Mouse (Mus musculus) heart, embryonic 10.5 days (tissue): ENCODE measurements around the gene Asic5. TPM values are rescaled to one million over a fixed set of nuclear protein-coding genes. Genes with fewer than 3 reads are reported as not detected.

Experiments used
- DNase-seq: peaks from one replicate; pipeline ENCODE4 v3.0.0-alpha.2; 2017; ENCODE audit warnings: low spot score
- H3K27ac ChIP-seq: fragments of 300-500 bp; sonication (generic); 2 replicates; pipeline ENCODE4 v1.5.1; 2016; ENCODE audit warnings: mild to moderate bottlenecking
- H3K27me3 ChIP-seq: fragments of 300-500 bp; sonication (generic); 2 replicates; pipeline ENCODE4 v1.6.1; 2016; ENCODE audit warnings: mild to moderate bottlenecking; ENCODE audit not compliant: poor library complexity, insufficient read depth, severe bottlenecking
- H3K36me3 ChIP-seq: fragments of 300-500 bp; sonication (generic); 2 replicates; pipeline ENCODE4 v1.6.1; 2016; ENCODE audit warnings: mild to moderate bottlenecking, moderate library complexity
- H3K4me1 ChIP-seq: fragments of 300-500 bp; sonication (generic); 2 replicates; pipeline ENCODE4 v1.6.1; 2016; ENCODE audit warnings: mild to moderate bottlenecking
- H3K4me3 ChIP-seq: fragments of 300-500 bp; sonication (generic); 2 replicates; pipeline ENCODE4 v1.5.1; 2016; ENCODE audit warnings: mild to moderate bottlenecking, moderate library complexity
- H3K9me3 ChIP-seq: fragments of 300-500 bp; sonication (generic); 2 replicates; pipeline ENCODE4 v1.6.1; 2016; ENCODE audit warnings: mild to moderate bottlenecking, moderate library complexity
- whole genome bisulfite sequencing: fragments of 180-500 bp; shearing (Covaris S2); methylation state at CpG from one replicate; pipeline ENCODE4 v1.1.7; 2016; 5-methylcytosine and 5-hydroxymethylcytosine counted together
- polyA plus RNA-seq: library from polyadenylated mRNA; unstranded; fragments of >200 nt; fragmentation: Nextera tagmentation; extraction: Ambion mirVana; gene quantifications from 2 replicates; pipeline ENCODE4 v1.2.1, GENCODE M21; 2016

Gene Asic5
- polyA plus RNA-seq, 1 experiment from 2014 or later = not detected

DNA sequence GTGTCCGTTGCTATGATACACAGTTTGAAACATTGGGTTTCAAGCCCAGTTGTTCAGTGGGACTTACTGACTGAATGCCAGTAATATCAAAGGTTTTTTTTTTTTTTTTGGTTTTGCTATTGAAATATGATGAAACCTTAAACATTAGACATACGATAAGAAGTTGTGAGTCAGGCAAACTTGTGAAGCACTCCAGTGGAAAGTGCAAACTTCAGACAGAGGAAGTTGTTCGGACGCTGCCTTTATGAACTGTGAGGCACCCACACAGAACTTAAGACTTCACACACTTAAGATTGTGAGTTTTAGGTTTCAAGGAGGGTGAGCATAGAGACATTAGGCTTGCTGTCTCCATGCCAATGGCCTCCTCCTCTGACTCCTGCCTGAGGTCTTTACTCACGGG, 514 bp upstream of the Asic5 start:
- no peaks in the 10 kb centered on the region for H3K36me3 ChIP-seq
- H3K9me3 ChIP-seq = no peaks in the 10 kb centered on the region
- H3K27me3 ChIP-seq = no peaks in the 10 kb centered on the region
- no peak for DNase-seq
- peaks cover 16% of the 10 kb centered on the region; the same call in 1 of the 2 replicates for H3K4me1 ChIP-seq
- WGBS = 88% methylated on average over 5 of the region's 5 CpGs
- H3K27ac ChIP-seq = no peak overlapping the region
- H3K4me3 ChIP-seq = no peak overlapping the region

DNA sequence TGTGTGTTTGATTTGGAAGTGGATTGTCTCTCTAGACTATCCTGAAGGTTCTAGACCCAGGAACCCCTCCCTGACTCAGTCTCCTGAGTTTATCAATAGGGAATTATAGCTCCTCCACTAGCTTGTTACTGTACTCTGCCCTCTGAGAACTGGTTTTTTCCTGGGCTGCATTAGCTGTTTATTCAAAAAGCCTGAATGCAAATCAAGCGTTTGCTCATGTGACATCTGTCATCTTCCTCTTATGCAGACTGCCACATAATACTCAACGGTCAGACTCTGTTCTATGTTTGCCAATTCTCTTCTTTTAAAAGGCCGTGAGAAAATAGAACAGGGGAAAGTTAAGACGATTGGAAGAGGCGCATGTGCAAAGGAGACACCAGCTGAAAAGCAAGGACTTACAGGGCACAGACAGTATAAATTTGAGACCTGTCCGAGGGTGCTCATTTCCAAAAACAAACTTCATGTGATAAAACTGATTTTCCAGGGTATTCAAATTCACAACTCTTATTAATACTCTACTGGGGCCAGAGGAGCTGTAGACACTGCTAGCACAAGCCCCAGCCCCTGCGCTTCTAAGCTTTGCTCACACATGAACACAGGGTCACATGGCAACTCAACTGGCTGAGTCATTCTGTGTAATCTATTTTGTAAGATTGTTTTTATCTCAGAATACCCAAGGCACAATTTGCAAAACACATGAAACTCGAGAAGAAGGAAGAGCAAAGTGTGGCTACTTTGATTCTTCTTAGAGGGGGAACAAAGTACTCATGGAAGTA, 1.2 kb downstream of the Asic5 start:
- Histone ChIP-seq H3K27me3 (no peaks in the 10 kb centered on the region), H3K4me3 (no peak overlapping the region), H3K27ac (no peak overlapping the region), H3K4me1 (peaks cover 9% of the 10 kb centered on the region; the same call in 1 of the 2 replicates), H3K36me3 (no peaks in the 10 kb centered on the region), H3K9me3 (no peaks in the 10 kb centered on the region)
- 83% methylated on average over 8 of the region's 8 CpGs for WGBS
- DNase-seq = no peak

DNA sequence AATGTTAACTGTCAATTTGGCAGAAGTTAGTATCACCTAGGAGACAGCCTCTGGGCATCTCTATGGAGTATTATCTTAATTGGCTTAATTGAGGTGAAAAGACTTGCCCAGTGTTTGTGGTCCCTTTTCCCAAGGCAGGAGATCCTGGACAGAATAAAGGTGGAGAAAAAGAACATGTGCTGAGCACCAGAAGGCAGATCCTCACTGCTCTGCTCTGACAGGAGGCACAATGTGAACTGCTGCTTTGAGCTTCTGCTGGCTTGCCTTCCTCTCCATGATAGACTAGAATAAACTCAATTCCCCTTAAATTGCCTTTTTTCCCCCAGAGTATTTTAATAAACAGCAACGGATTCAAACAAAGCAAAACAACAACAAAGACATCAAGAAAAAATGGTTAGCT, 3.0 kb downstream of the Asic5 start:
- H3K4me3 ChIP-seq = no peak overlapping the region
- WGBS = 55% methylated on average over 1 of the region's 1 CpGs
- no peak overlapping the region for H3K27ac ChIP-seq
- H3K36me3 ChIP-seq = no peaks in the 10 kb centered on the region
- no peaks in the 10 kb centered on the region for H3K9me3 ChIP-seq
- no peak for DNase-seq
- peaks cover 18% of the 10 kb centered on the region for H3K4me1 ChIP-seq
- H3K27me3 ChIP-seq = no peaks in the 10 kb centered on the region

DNA sequence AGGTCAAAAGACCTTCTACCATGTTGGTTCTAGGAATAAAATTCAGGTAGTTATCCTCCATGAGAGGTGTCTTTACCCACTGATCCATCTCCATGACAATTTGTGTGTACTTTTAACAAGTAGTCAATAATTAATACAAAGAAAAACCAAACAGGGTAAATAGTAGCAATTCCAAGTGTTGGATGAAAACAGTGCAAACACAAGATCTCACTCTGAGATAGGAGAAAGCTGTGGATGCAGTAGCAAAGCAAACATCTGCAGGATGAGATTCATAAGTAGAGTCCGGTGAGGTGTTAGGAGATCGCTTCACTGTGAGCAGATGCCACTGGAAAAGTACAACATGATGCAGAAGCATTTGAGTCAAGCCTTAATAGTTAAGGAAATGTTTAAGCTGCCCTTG, 4.0 kb downstream of the Asic5 start:
- peaks cover 18% of the 10 kb centered on the region for H3K4me1 ChIP-seq
- H3K27ac ChIP-seq = no peak overlapping the region
- H3K9me3 ChIP-seq = no peaks in the 10 kb centered on the region
- no peaks in the 10 kb centered on the region for H3K27me3 ChIP-seq
- no peaks in the 10 kb centered on the region for H3K36me3 ChIP-seq
- WGBS = 93% methylated on average over 2 of the region's 2 CpGs
- DNase-seq = no peak
- H3K4me3 ChIP-seq = no peak overlapping the region

DNA sequence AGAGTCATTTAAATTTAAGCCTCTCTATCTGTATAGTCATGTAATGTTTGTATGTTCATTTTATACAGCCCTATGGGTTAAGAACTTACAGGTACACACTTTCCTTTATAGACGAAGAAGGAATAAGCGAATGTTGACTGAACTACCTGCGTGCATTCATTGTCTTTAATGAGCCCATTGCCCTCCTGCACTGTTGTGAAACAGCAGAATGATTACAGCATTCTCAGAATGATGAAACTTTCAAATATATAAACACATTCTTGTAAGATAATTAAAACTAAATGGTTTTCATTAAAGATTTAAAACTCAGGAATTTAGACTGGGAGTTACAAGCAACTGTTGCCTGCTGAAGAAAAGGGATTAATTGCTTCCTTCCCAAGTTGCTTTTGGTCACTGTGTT, 5.5 kb downstream of the Asic5 start:
- no peaks in the 10 kb centered on the region for H3K36me3 ChIP-seq
- H3K4me3 ChIP-seq = no peak overlapping the region
- WGBS = 90% methylated on average over 3 of the region's 3 CpGs
- H3K27me3 ChIP-seq = no peaks in the 10 kb centered on the region
- DNase-seq = no peak
- no peak overlapping the region for H3K27ac ChIP-seq
- H3K9me3 ChIP-seq = no peaks in the 10 kb centered on the region
- H3K4me1 ChIP-seq = peaks cover 9% of the 10 kb centered on the region

DNA sequence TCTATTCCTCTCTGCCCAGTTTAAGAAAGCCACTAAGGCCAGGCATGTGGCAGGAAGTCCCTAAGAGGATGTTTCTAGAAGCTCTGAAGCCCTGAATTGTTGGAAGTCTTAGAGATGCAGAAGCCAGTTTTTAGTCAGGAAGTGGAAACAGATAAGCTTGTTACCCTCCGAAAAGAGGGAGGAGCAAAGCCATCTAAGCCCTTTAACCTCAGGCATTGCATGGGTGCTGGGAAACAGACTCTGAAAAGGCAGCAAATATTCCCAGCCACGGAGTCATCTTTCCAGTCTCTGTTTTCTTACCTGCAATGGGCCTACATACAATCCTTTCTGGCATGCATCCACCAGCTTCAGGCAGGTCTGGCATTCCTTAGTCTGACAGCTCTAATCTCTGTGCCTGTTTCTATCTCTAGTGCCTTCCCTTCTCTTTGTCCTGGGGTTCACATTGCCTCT, 7.6 kb downstream of the Asic5 start:
- Histone ChIP-seq H3K27ac (peak overlapping the region; percentile 79), H3K9me3 (no peaks in the 10 kb centered on the region), H3K4me1 (peaks cover 9% of the 10 kb centered on the region), H3K4me3 (no peak overlapping the region), H3K36me3 (no peaks in the 10 kb centered on the region), H3K27me3 (no peaks in the 10 kb centered on the region)
- 4% methylated on average over 2 of the region's 2 CpGs for WGBS
- peak; percentile 78 for DNase-seq

DNA sequence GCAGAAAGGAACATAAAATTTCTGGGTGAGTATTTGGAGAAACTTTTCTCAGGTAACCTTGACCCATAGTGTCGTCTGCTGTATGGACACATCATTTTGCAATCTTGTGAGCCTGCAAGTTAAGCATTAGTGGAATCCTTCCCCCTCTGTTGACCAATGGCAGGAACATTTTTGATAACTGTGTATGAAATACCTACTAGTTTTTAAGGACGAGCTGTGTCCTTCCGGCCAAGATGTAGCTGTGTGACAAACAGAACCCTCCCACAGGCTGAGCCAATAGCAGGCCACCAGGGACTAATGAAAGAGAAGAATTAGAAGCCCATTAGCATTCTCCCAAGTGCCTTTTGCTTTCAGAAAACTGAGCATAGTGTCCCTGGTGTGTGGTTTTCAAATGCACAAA, 8.4 kb downstream of the Asic5 start:
- Histone ChIP-seq H3K27ac (peak overlapping the region; percentile 62; the same call in 1 of the 2 replicates), H3K4me1 (peaks cover 9% of the 10 kb centered on the region), H3K27me3 (no peaks in the 10 kb centered on the region), H3K4me3 (no peak overlapping the region), H3K9me3 (no peaks in the 10 kb centered on the region), H3K36me3 (no peaks in the 10 kb centered on the region)
- 40% methylated on average over 3 of the region's 3 CpGs for WGBS
- no peak for DNase-seq

DNA sequence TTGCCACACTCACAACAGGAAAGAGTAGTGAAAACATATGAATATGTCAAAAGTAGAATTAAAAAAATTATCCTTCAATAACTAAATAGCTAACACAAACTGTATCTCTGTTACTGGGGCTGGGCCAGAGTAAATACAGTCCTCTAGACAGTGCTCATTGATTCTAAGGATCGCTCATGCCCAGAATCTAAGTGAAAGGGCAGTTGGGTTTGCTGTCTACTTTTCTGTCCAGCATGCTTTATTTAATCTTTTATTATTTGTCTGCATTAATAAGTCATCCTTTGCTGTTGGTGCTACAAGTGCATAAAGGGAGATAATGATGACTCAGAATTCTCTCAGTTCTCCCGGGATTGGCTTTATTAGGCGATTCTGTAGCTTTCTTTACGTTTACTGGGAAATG, 13.3 kb downstream of the Asic5 start:
- no peak overlapping the region for H3K4me3 ChIP-seq
- H3K9me3 ChIP-seq = no peaks in the 10 kb centered on the region
- no peaks in the 10 kb centered on the region for H3K36me3 ChIP-seq
- H3K4me1 ChIP-seq = no peaks in the 10 kb centered on the region
- H3K27me3 ChIP-seq = no peaks in the 10 kb centered on the region
- WGBS = 36% methylated on average over 4 of the region's 4 CpGs
- no peak overlapping the region for H3K27ac ChIP-seq
- DNase-seq = no peak

DNA sequence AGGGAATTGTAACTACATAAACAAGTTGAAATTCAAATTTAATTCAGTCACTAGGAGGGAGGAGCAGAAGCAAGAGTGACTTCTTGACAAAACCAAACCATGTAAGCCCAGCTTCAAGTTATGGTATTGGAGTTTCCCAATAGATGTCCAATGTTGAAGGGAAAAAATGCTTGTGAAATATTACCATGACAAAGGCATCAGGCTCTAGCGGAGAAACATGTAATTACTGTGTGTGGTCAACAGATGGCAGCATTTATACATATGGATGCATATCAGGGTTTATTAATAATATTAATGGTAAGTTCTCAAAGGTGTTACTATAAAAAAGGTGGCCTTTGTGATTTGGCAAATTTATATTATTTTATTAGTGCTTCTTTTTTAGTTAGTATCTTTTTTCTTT, 13.9 kb downstream of the Asic5 start:
- H3K4me3 ChIP-seq = no peak overlapping the region
- 11% methylated on average over 1 of the region's 1 CpGs for WGBS
- no peaks in the 10 kb centered on the region for H3K9me3 ChIP-seq
- no peak for DNase-seq
- no peaks in the 10 kb centered on the region for H3K27me3 ChIP-seq
- no peak overlapping the region for H3K27ac ChIP-seq
- no peaks in the 10 kb centered on the region for H3K4me1 ChIP-seq
- H3K36me3 ChIP-seq = no peaks in the 10 kb centered on the region

DNA sequence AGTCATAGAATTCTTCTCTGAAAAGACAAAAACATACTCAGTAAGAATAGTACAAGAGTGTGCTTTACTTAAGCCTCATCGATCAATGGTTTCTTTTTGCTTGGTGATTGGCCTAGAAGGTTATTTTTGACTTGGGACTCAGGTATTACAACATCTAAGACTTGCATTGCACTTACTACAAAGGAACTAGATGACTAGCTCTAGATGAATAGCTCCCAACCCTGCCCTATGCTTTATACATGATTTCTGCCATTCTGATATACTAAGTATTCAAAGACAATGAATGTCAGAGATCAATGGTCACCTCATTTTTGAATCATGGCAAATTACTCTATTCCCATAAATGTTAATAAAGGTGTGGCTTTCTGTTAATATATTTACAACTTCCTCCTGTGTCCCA, 24.9 kb downstream of the Asic5 start:
- no peaks in the 10 kb centered on the region for H3K9me3 ChIP-seq
- WGBS = 93% methylated on average over 1 of the region's 1 CpGs
- H3K27me3 ChIP-seq = no peaks in the 10 kb centered on the region
- H3K27ac ChIP-seq = no peak overlapping the region
- no peaks in the 10 kb centered on the region for H3K4me1 ChIP-seq
- H3K36me3 ChIP-seq = no peaks in the 10 kb centered on the region
- no peak for DNase-seq
- no peak overlapping the region for H3K4me3 ChIP-seq

DNA sequence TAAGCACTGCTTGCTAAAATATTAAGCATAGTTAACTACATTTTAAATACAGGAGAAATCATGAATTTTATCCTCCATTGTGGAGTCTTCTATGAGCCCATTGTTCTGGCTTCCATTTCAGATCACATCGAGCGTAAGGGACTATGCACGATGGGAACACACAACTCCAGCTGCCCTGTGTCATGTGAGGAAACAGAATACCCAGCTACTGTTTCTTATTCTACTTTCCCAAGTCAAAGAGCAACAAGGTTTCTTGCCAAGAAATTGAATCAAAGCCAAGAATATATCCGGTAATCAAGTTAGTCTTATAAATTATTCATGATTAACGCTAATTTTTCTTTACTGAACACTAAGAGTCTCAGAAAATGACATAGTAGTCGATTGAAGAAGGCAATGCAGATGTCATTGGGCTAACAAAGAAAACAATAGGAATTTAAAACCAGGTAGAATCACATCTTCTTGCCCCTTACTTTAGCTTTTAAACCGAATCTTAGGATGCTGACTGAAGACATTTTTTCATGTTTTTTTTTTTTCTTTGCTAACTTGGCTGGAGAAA, 32.1 kb downstream of the Asic5 start:
- Histone ChIP-seq H3K36me3 (no peaks in the 10 kb centered on the region), H3K4me3 (no peak overlapping the region), H3K4me1 (no peaks in the 10 kb centered on the region), H3K27me3 (no peaks in the 10 kb centered on the region), H3K9me3 (no peaks in the 10 kb centered on the region), H3K27ac (no peak overlapping the region)
- DNase-seq = no peak
- 81% methylated on average over 7 of the region's 7 CpGs for WGBS

DNA sequence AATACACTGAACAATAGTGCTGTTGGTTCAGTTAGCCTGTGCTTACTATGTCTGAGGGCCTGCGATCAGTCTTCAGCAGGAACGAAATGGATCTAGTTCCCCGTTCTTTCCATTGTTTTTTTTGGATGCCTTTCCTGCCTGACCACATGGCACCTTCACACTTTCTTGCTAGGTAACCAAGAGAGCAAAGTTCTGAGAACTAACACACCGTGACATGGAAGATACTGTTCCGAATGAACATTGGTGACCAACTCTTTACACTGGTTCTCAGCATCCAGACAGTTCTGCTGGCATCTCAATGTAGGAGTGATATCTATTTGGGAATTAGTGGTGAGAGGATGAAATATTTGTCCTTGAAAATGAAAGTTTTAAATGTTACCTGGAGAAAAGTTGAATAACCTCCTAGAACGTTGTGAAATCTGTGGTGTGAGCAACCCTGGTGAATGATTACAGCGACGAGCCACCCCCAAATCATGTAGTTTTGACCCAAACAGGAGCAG, 40.4 kb downstream of the Asic5 start:
- Histone ChIP-seq H3K4me1 (no peaks in the 10 kb centered on the region), H3K4me3 (no peak overlapping the region), H3K27ac (no peak overlapping the region), H3K36me3 (no peaks in the 10 kb centered on the region), H3K9me3 (no peaks in the 10 kb centered on the region), H3K27me3 (no peaks in the 10 kb centered on the region)
- no peak for DNase-seq
- WGBS = 86% methylated on average over 8 of the region's 8 CpGs

DNA sequence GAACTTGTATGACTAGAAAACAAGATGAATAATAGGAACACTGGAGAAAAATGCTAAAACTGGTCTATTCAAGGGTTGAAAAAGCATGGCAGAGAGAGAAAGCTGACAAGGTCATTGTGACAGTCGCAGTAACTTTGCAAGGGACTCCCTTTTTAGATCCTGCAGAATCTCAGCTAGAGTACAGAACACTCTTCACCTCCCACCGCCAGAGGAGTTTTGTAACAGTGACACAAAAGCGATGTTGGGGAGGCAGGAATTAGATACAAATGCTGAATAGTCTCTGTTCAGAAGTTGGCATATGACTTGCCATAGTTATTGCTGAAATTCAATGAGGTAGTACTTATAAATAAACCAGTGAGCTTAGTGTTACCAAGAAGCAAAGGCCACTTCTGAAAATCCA, 41.0 kb downstream of the Asic5 start:
- Histone ChIP-seq H3K27me3 (no peaks in the 10 kb centered on the region), H3K4me3 (no peak overlapping the region), H3K27ac (no peak overlapping the region), H3K4me1 (no peaks in the 10 kb centered on the region), H3K9me3 (no peaks in the 10 kb centered on the region), H3K36me3 (no peaks in the 10 kb centered on the region)
- WGBS = 59% methylated on average over 3 of the region's 3 CpGs
- no peak for DNase-seq
